Mouse (Mus musculus): ENCODE results near the gene Gm13694.
"Not testable (repeated sequence)": the region's sequence is repeated elsewhere in the genome, so short reads cannot be mapped to it uniquely, and the experiment has no call there.

- not testable (repeated sequence) for TF ChIP-seq POLR2A (IDR thresholded peaks at IDR 0.05; ENCODE audit: insufficient read length, low read depth); MYOD1 (IDR thresholded peaks at IDR 0.05; ENCODE audit: control insufficient read depth in 1 of 3, insufficient read length in 2 of 3, low read depth in 2 of 3); USF1 (IDR thresholded peaks at IDR 0.05; ENCODE audit: low read depth); MYOG (IDR thresholded peaks at IDR 0.05; ENCODE audit: control insufficient read depth in 1 of 3, insufficient read depth in 1 of 3, insufficient read length in 2 of 3, low read depth in 2 of 3); REST (IDR thresholded peaks at IDR 0.05; ENCODE audit: insufficient read depth, insufficient read length); POLR2AphosphoS2 (IDR thresholded peaks at IDR 0.05; ENCODE audit: insufficient read length, low read depth); MAX (IDR thresholded peaks at IDR 0.05; ENCODE audit: low read depth)
Observed at GRCm38 (mm10) chr2:83955393-83955792, 23.3 kb upstream of the Gm13694 start, which contains the start of gene Gm13698.
